Mouse (Mus musculus) myocyte (in vitro differentiated cells): ENCODE results near the gene Zfr2.
A peak's percentile ranks its signal among the peaks of the same experiment; 100 is the strongest.

ENCODE experiments used
- CEBPB ChIP-seq: IDR thresholded peaks from 2 replicates; pipeline ENCODE4 v1.6.1; 2011; ENCODE audit warnings: mild to moderate bottlenecking, moderate library complexity; ENCODE audit not compliant: poor library complexity, insufficient read depth, severe bottlenecking
- E2F4 ChIP-seq: IDR thresholded peaks from one replicate; pipeline ENCODE4 v1.6.1; 2011; ENCODE audit warnings: mild to moderate bottlenecking, control low read depth, moderate library complexity; ENCODE audit not compliant: insufficient read depth
- MAX ChIP-seq: IDR thresholded peaks from one replicate; pipeline ENCODE4 v1.6.1; 2011; ENCODE audit warnings: low read depth, mild to moderate bottlenecking, control low read depth
- MYOD1 ChIP-seq, 3 experiments: IDR thresholded peaks; one replicate each; pipeline ENCODE4 v1.6.1; 2011; ENCODE audit warnings: control low read depth in 2 of 3, low read depth in 2 of 3, mild to moderate bottlenecking in 2 of 3, moderate library complexity in 1 of 3; ENCODE audit not compliant: insufficient read length in 2 of 3, control insufficient read depth in 1 of 3
- MYOG ChIP-seq, 3 experiments: IDR thresholded peaks; one replicate each; pipeline ENCODE4 v1.6.1; 2011; ENCODE audit warnings: control low read depth in 2 of 3, low read depth in 2 of 3, mild to moderate bottlenecking in 2 of 3; ENCODE audit not compliant: insufficient read length in 2 of 3, control insufficient read depth in 1 of 3, insufficient read depth in 1 of 3
- POLR2A ChIP-seq: IDR thresholded peaks from one replicate; pipeline ENCODE4 v1.6.1; 2011; ENCODE audit warnings: low read depth, mild to moderate bottlenecking, control low read depth, moderate library complexity; ENCODE audit not compliant: insufficient read length
- POLR2AphosphoS2 ChIP-seq: IDR thresholded peaks from one replicate; pipeline ENCODE4 v1.6.1; 2011; ENCODE audit warnings: low read depth, control low read depth; ENCODE audit not compliant: insufficient read length
- REST ChIP-seq: IDR thresholded peaks from one replicate; pipeline ENCODE4 v1.6.1; 2011; ENCODE audit warnings: mild to moderate bottlenecking, control low read depth, moderate library complexity; ENCODE audit not compliant: insufficient read depth, insufficient read length
- TCF3 ChIP-seq: IDR thresholded peaks from one replicate; pipeline ENCODE4 v1.6.1; 2011; ENCODE audit warnings: low read depth, control low read depth; ENCODE audit not compliant: insufficient read length
- USF1 ChIP-seq: IDR thresholded peaks from one replicate; pipeline ENCODE4 v1.6.1; 2011; ENCODE audit warnings: low read depth, mild to moderate bottlenecking, control low read depth, moderate library complexity

- TF ChIP-seq TCF3 (peak; percentile 49), POLR2A (peak; percentile 11), USF1 (no peak), POLR2AphosphoS2 (no peak), MAX (no peak), CEBPB (no peak), MYOG (IDR thresholded peaks at IDR 0.05; ENCODE audit: control insufficient read depth in 1 of 3, insufficient read depth in 1 of 3, insufficient read length in 2 of 3, low read depth in 2 of 3) (peak in 2 of 3 experiments; percentile 10 to 77), E2F4 (no peak), MYOD1 (IDR thresholded peaks at IDR 0.05; ENCODE audit: control insufficient read depth in 1 of 3, insufficient read length in 2 of 3, low read depth in 2 of 3) (peak; percentile 45 to 98 (median 93)), REST (no peak)
Observed at GRCm38 (mm10) chr10:81192968-81193501, 39.9 kb upstream of the Zfr2 start.
